Mouse (Mus musculus) lung, embryonic 16.5 days (tissue): ENCODE measurements around the gene Cntn3. TPM values are rescaled to one million over a fixed set of nuclear protein-coding genes. Genes with fewer than 3 reads are reported as not detected.

Source experiments
- ATAC-seq: fragments of 200-750 bp; cut with Nextera tagmentation; 2 replicates; pipeline ENCODE4 v1.8.0; 2017; ENCODE audit warnings: low read depth, mild to moderate bottlenecking, moderate library complexity
- H3K27ac ChIP-seq: fragments of 300-500 bp; sonication (generic); 2 replicates; pipeline ENCODE4 v1.5.1; 2014; ENCODE audit warnings: mild to moderate bottlenecking, control low read depth, low read length
- H3K27me3 ChIP-seq: fragments of 300-500 bp; sonication (generic); 2 replicates; pipeline ENCODE4 v1.6.1; 2014; ENCODE audit warnings: low read depth, low read length, mixed read lengths; ENCODE audit not compliant: control insufficient read depth, insufficient read depth
- H3K36me3 ChIP-seq: fragments of 300-500 bp; sonication (generic); 2 replicates; pipeline ENCODE4 v1.6.1; 2014; ENCODE audit warnings: low read length; ENCODE audit not compliant: control insufficient read depth, insufficient read depth
- H3K4me1 ChIP-seq: fragments of 300-500 bp; sonication (generic); replicated peaks from 2 replicates; pipeline ENCODE4 v1.6.1; 2014; ENCODE audit warnings: low read length, mixed read lengths; ENCODE audit not compliant: control insufficient read depth, insufficient read depth
- H3K4me2 ChIP-seq: fragments of 300-500 bp; sonication (generic); 2 replicates; pipeline ENCODE4 v1.6.1; 2014; ENCODE audit warnings: low read depth, low read length, control low read depth
- H3K4me3 ChIP-seq: fragments of 300-500 bp; sonication (generic); 2 replicates; pipeline ENCODE4 v1.5.1; 2014; ENCODE audit warnings: mild to moderate bottlenecking, low read length, control low read depth
- H3K9ac ChIP-seq: fragments of 300-500 bp; sonication (generic); 2 replicates; pipeline ENCODE4 v1.6.1; 2014; ENCODE audit warnings: low read length, control low read depth
- H3K9me3 ChIP-seq: fragments of 300-500 bp; sonication (generic); 2 replicates; pipeline ENCODE4 v1.6.1; 2016; ENCODE audit warnings: low read length; ENCODE audit not compliant: control insufficient read depth
- WGBS: fragments of 180-500 bp; shearing (Covaris S2); extraction: QIAGEN DNeasy Blood & Tissue Kit; methylation state at CpG from one replicate; pipeline ENCODE4 v1.1.7; 2014; 5-methylcytosine and 5-hydroxymethylcytosine counted together
- polyA plus RNA-seq: library from polyadenylated mRNA; unstranded; fragments of >200 nt; fragmentation: Nextera tagmentation; extraction: Ambion mirVana; gene quantifications from 2 replicates; pipeline ENCODE4 v1.2.1, GENCODE M21; 2015

Cntn3 gene
- polyA plus RNA-seq, 1 experiment from 2014 or later: 0.25 TPM

DNA sequence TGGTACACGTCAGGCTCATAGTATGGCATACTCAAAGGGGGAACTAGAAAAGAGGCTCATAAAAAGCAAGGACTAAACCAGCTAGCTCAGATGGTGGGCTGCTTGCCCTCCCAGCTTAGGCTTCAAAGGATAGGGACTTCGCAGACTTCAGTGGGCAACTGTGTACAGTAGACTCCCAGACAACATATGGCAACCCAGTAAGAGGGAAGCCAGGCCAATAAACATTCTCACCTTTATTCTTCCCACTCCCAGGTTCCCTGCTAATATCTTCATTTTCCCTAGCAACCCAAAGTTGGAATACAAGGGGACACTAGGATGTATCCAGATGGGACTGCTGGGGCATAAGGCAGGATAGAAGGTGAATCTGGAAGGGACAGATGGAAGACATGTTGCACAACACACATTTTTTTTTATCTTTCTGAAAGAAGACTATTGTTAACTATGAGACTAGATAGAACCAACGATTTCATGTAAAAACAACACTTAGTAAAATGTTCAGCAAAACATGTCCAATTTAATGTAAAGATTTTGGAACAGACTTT is 209.5 kb downstream of the Cntn3 start:
- no peak overlapping the region for H3K27ac ChIP-seq
- WGBS: 82% methylated on average over 3 of the region's 3 CpGs
- H3K27me3 ChIP-seq: no peaks in the 10 kb centered on the region
- H3K4me1 ChIP-seq: no peaks in the 10 kb centered on the region
- no peak for ATAC-seq
- H3K4me2 ChIP-seq: no peak overlapping the region
- no peaks in the 10 kb centered on the region for H3K9me3 ChIP-seq
- no peak overlapping the region for H3K9ac ChIP-seq
- no peaks in the 10 kb centered on the region for H3K36me3 ChIP-seq
- H3K4me3 ChIP-seq: no peak overlapping the region

DNA sequence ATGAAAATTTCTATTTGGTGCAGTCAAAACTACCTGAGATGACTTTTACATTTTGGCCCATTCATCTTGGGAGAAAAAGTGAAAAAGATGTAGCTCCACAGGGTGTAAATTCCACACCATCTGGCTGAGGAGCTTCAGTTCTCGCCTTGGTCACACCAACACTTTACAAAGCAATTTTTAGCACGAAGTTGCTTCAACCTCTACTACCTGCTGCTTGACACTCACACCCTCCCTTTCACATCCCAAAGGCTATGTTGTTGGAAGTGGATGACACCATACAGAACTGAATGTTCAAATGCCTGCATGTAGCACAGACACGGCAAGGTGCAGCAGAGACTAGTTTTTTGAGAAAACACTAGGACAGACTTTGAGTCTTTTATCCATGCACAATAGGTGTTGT is 240.8 kb downstream of the Cntn3 start:
- WGBS: 44% methylated on average over 3 of the region's 3 CpGs
- Histone ChIP-seq H3K9me3 (no peaks in the 10 kb centered on the region), H3K27ac (no peak overlapping the region), H3K4me3 (no peak overlapping the region), H3K27me3 (no peaks in the 10 kb centered on the region), H3K4me1 (no peaks in the 10 kb centered on the region), H3K9ac (no peak overlapping the region), H3K4me2 (no peak overlapping the region), H3K36me3 (no peaks in the 10 kb centered on the region)
- no peak for ATAC-seq

DNA sequence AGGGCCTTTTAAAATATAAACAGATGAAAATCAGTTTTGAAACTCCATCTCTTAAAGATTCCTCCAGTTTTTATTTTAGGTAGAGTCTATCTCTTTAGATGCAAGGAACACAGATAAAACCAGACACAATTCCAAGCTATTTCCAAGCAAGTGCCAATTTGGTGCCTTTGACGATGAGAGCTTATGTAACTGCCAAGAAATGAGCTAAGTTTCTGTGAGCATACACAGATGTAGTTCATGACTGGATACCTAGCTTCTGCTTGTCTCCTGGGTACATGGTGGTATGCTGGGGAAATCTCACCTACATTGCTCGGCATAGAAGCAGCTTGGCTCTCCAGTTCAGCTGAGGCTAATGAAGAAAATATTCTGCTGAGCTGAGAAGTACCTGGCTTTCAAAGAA is 246.2 kb downstream of the Cntn3 start:
- H3K27me3 ChIP-seq: no peaks in the 10 kb centered on the region
- no peaks in the 10 kb centered on the region for H3K9me3 ChIP-seq
- no peaks in the 10 kb centered on the region for H3K4me1 ChIP-seq
- no peak overlapping the region for H3K9ac ChIP-seq
- H3K4me2 ChIP-seq: no peak overlapping the region
- ATAC-seq: no peak
- H3K27ac ChIP-seq: no peak overlapping the region
- H3K36me3 ChIP-seq: no peaks in the 10 kb centered on the region
- WGBS: 59% methylated on average over 2 of the region's 2 CpGs
- H3K4me3 ChIP-seq: no peak overlapping the region

DNA sequence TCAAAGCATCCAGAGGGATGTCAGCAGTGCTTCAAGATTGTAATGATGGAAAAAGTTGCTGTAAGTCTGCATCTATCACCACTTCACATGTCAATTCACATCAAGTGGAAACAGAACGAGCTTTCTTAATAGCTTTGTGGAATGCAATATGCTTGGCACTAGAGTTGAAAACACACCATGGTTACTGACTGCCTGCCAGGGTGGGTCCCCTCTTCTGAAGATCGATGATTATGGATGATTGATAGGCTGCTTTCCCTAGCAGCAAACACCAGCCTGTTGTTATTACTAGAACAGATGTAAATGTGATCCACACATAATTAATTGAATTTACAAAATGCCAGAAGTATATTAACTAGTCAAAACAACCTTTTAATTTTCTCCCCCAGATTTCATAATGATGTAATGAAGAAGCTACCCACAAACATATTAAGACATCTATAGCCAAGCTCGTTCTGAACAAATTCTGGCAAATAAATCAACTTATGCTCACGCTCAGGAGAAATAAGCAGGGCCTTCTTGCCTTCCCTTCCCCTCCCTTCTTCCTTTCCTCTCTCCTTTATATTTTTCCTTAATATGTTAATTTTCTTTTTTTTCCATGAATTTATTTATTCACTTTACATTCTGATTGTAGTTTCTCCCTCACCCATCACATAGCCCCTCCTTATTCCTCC is 250.2 kb downstream of the Cntn3 start:
- H3K4me1 ChIP-seq: no peaks in the 10 kb centered on the region
- no peak overlapping the region for H3K4me3 ChIP-seq
- no peaks in the 10 kb centered on the region for H3K36me3 ChIP-seq
- H3K27me3 ChIP-seq: no peaks in the 10 kb centered on the region
- H3K9ac ChIP-seq: no peak overlapping the region
- ATAC-seq: no peak
- H3K9me3 ChIP-seq: no peaks in the 10 kb centered on the region
- no peak overlapping the region for H3K4me2 ChIP-seq
- no peak overlapping the region for H3K27ac ChIP-seq
- WGBS: 48% methylated on average over 4 of the region's 4 CpGs

DNA sequence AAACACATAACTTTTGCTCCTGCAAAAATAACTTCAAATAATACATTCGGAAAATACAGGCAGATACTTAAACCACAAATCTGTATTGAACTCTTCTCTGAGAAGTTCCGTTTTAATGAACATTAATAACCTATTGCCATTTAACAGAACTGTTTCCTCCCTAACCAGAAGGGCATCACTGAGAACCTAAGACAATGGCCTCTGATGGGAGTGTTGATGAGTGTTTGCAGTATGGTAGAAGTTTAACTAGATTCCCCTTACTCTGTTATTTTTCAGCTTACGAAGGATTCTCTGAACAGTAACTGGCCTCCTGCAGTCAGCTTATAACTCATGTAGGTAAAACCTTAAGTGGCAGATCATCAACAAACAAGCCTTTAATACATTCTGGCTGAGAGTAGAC is 253.1 kb downstream of the Cntn3 start:
- ATAC-seq: no peak
- Histone ChIP-seq H3K9me3 (no peaks in the 10 kb centered on the region), H3K36me3 (no peaks in the 10 kb centered on the region), H3K4me1 (no peaks in the 10 kb centered on the region), H3K4me3 (no peak overlapping the region), H3K27ac (no peak overlapping the region), H3K4me2 (no peak overlapping the region), H3K27me3 (no peaks in the 10 kb centered on the region), H3K9ac (no peak overlapping the region)
- 37% methylated on average over 3 of the region's 3 CpGs for WGBS

DNA sequence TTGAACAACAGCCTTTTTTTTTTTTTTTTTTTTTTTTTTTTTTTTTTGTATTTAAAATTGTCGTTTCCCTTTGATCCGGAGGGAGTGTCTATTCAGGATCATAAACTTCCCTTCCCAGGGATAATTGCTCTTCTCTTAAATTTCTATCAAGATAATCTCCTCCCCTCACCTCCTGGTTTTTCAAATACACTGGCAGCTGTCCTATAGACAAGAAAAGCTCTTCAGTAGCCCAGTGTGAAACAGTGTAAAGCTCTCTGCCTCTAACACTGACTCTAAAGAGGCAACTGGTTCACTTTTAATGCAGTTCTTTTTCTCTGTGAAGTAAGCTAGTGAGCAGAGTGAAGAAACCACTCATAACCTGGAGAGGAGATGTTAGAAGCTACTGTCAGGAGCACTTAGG is 290.0 kb downstream of the Cntn3 start:
- H3K9me3 ChIP-seq: no peaks in the 10 kb centered on the region
- 60% methylated on average over 2 of the region's 2 CpGs for WGBS
- no peak overlapping the region for H3K9ac ChIP-seq
- no peak for ATAC-seq
- H3K4me1 ChIP-seq: no peaks in the 10 kb centered on the region
- no peak overlapping the region for H3K27ac ChIP-seq
- H3K4me3 ChIP-seq: no peak overlapping the region
- no peak overlapping the region for H3K4me2 ChIP-seq
- no peaks in the 10 kb centered on the region for H3K36me3 ChIP-seq
- no peaks in the 10 kb centered on the region for H3K27me3 ChIP-seq

DNA sequence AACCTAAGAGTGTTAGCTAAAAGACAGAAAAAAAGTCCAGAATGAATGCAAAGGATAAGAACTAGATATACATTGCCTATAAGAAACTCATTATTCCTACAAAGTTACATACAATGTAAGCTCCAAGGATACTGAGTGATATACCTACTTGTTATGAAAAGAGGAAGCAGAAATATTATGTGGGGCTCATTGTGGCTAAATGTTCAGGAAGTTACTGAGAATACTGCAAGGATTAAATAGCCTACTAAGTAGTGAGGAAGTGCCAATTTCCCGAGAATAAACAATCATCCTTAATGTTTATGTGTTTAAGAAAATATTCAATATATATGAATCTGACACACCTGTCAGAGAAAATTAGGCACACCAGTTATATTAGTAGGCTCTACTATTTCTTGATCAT is 341.9 kb downstream of the Cntn3 start:
- Histone ChIP-seq H3K4me1 (no peaks in the 10 kb centered on the region), H3K4me3 (no peak overlapping the region), H3K4me2 (no peak overlapping the region), H3K36me3 (no peaks in the 10 kb centered on the region), H3K9ac (no peak overlapping the region), H3K27me3 (no peaks in the 10 kb centered on the region), H3K27ac (no peak overlapping the region), H3K9me3 (no peaks in the 10 kb centered on the region)
- ATAC-seq: no peak
- WGBS: 72% methylated on average over 1 of the region's 1 CpGs

DNA sequence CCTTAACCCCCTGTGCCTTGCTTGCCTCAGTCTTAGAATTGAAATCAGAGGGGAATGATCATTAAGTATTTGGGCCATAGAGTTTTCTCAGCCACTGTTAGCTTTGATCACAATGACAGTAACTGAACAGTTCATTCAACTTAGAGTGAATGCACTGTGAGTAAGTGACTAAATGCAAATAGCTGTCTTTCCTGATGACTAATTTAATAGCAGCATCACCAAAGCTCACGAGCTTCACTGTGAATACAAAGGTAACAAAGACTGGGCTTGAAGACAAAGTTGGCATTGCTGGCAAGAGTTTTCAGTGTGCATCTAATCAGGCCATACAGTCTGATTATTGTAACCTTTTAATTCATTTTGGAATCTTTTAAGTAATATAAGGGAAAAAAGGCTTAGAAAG is 386.6 kb downstream of the Cntn3 start:
- Histone ChIP-seq H3K27me3 (no peaks in the 10 kb centered on the region), H3K4me3 (no peak overlapping the region), H3K36me3 (no peaks in the 10 kb centered on the region), H3K4me1 (no peaks in the 10 kb centered on the region), H3K9me3 (no peaks in the 10 kb centered on the region), H3K9ac (no peak overlapping the region), H3K4me2 (no peak overlapping the region), H3K27ac (no peak overlapping the region)
- ATAC-seq: no peak
- WGBS: 53% methylated on average over 1 of the region's 1 CpGs

DNA sequence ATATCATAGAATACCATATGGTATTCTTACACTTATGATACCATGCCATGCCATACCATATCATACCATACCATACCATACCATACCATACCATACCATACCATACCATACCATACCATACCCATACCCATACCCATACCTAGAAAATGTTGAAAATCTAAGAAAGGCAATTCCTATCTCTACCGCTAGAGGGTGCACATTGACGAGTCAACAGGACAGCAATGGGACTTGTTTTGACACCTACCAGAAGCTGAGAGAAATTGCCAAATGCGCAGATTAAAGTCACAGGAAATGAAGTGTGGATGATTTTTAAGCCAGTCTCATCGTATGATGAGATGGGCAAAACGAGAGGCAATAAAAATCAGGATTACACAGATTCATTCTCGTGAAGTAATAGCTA is 402.0 kb downstream of the Cntn3 start:
- 30% methylated on average over 6 of the region's 6 CpGs for whole genome bisulfite sequencing
- H3K9me3 ChIP-seq: no peaks in the 10 kb centered on the region
- no peak overlapping the region for H3K4me3 ChIP-seq
- no peak for ATAC-seq
- H3K27ac ChIP-seq: no peak overlapping the region
- H3K27me3 ChIP-seq: no peaks in the 10 kb centered on the region
- H3K9ac ChIP-seq: no peak overlapping the region
- no peaks in the 10 kb centered on the region for H3K4me1 ChIP-seq
- H3K36me3 ChIP-seq: no peaks in the 10 kb centered on the region
- no peak overlapping the region for H3K4me2 ChIP-seq

DNA sequence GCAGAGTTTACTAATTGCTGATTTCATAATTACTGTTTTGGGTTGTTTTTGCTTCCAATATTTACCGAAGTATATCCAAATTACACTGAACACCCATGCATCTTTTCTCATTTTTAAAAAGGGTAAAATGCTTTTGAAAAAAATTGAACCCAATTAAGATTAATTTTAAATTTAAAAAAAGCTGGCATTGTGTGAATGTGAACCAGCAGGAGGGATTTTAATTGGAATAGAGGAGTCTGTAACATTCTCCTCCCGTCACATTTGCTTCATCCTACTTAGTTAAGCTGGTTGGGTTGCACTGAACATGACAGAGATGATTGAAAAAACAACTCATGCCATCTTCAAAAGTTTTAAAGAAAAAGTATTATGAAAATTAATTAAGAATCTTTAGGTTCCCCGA is 411.7 kb downstream of the Cntn3 start:
- WGBS: 87% methylated on average over 3 of the region's 3 CpGs
- no peaks in the 10 kb centered on the region for H3K36me3 ChIP-seq
- no peaks in the 10 kb centered on the region for H3K4me1 ChIP-seq
- no peak overlapping the region for H3K27ac ChIP-seq
- H3K4me2 ChIP-seq: no peak overlapping the region
- H3K27me3 ChIP-seq: no peaks in the 10 kb centered on the region
- no peak for ATAC-seq
- H3K9ac ChIP-seq: no peak overlapping the region
- no peaks in the 10 kb centered on the region for H3K9me3 ChIP-seq
- no peak overlapping the region for H3K4me3 ChIP-seq
